Mouse (Mus musculus): ENCODE data around the gene Snd1. TPM values are rescaled to one million over a fixed set of nuclear protein-coding genes. Genes with fewer than 3 reads are reported as not detected.
"Not testable (repeated sequence)": the region's sequence is repeated elsewhere in the genome, so short reads cannot be mapped to it uniquely, and the experiment has no call there.

Snd1 gene
- polyA plus RNA-seq, 1 experiment, result 35.6 TPM

GRCm38 (mm10) chr6:28919346-28919745 lies 444.4 kb downstream of the Snd1 start:
- no peak overlapping the region for H3K27ac ChIP-seq (ENCODE audit: control insufficient read depth, insufficient read depth, low read depth, low read length, poor library complexity)
- WGBS, result 73% methylated on average over 6 of the region's 6 CpGs
- H3K4me3 ChIP-seq (replicated peaks; ENCODE audit: control insufficient read depth, low read depth, low read length), result no peak overlapping the region
- no peaks in the 10 kb centered on the region for H3K4me1 ChIP-seq (ENCODE audit: control insufficient read depth, insufficient read depth, low read length)
- no peak for TF ChIP-seq CTCF (IDR thresholded peaks at IDR 0.05; ENCODE audit: control insufficient read depth, insufficient read depth, low read length)

DNA sequence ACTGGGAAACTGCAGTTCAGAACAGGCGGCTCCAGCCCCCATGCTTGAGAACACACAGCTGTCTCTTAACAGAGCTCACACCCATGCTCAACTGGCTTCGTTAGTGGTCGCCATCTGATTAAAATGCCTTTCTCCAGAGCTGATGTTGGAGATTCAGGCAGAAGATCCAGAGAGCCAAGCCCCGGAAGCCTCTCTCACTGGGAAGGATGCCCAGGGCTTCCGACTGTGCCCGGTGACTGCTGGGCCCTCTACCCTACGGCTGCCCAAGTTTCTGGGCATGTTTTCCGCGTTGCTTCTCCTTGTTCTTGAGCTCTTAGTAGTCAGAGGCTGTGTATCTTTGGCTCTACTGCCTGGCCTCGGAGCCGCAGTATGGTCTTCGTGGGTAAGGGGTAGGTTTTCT lies 447.4 kb downstream of the Snd1 start:
- 88% methylated on average over 12 of the region's 12 CpGs for WGBS
- Histone ChIP-seq H3K4me3 (replicated peaks; ENCODE audit: control insufficient read depth, low read depth, low read length) (no peak overlapping the region), H3K4me1 (ENCODE audit: control insufficient read depth, insufficient read depth, low read length) (no peaks in the 10 kb centered on the region), H3K27ac (ENCODE audit: control insufficient read depth, insufficient read depth, low read depth, low read length, poor library complexity) (no peak overlapping the region)
- TF ChIP-seq POLR2A (IDR thresholded peaks at IDR 0.05; ENCODE audit: borderline replicate concordance, control insufficient read depth, low read depth, low read length) (no peak), CTCF (IDR thresholded peaks at IDR 0.05; ENCODE audit: control insufficient read depth, insufficient read depth, low read length) (no peak)

- H3K27ac ChIP-seq (ENCODE audit: control insufficient read depth, insufficient read depth, low read depth, low read length, poor library complexity), result no peak overlapping the region
- H3K4me1 ChIP-seq (ENCODE audit: control insufficient read depth, insufficient read depth, low read length), result no peaks in the 10 kb centered on the region
- 71% methylated on average over 11 of the region's 11 CpGs for WGBS
- H3K4me3 ChIP-seq (replicated peaks; ENCODE audit: control insufficient read depth, low read depth, low read length), result no peak overlapping the region
- TF ChIP-seq CTCF (IDR thresholded peaks at IDR 0.05; ENCODE audit: control insufficient read depth, insufficient read depth, low read length) (no peak), POLR2A (IDR thresholded peaks at IDR 0.05; ENCODE audit: borderline replicate concordance, control insufficient read depth, low read depth, low read length) (no peak)
Measured at GRCm38 (mm10) chr6:28923091-28923824, 448.3 kb downstream of the Snd1 start.

DNA sequence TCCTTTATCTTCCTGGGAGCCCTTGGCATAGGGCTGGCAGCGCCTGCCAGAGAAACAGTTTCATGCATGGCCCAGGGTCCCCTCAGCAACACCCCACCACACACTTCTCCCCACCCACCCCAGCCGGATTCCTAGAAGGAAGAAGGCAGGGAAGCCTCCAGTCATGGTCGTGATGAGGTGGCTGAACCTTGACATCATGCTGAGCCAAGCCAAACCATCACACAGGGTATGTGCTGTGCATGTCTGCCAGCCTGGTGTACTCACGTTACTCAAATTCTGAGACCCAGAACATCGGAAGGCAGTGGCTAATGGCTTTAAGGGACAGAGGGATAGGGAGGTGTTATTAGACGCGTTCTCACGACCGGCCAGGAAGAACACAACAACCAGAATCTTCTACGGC lies 448.9 kb downstream of the Snd1 start:
- TF ChIP-seq POLR2A (IDR thresholded peaks at IDR 0.05; ENCODE audit: borderline replicate concordance, control insufficient read depth, low read depth, low read length), result no peak
- no peak for TF ChIP-seq CTCF (IDR thresholded peaks at IDR 0.05; ENCODE audit: control insufficient read depth, insufficient read depth, low read length)
- Histone ChIP-seq H3K4me3 (replicated peaks; ENCODE audit: control insufficient read depth, low read depth, low read length) (no peak overlapping the region), H3K27ac (ENCODE audit: control insufficient read depth, insufficient read depth, low read depth, low read length, poor library complexity) (no peak overlapping the region), H3K4me1 (ENCODE audit: control insufficient read depth, insufficient read depth, low read length) (no peaks in the 10 kb centered on the region)
- WGBS, result 85% methylated on average over 10 of the region's 10 CpGs

DNA sequence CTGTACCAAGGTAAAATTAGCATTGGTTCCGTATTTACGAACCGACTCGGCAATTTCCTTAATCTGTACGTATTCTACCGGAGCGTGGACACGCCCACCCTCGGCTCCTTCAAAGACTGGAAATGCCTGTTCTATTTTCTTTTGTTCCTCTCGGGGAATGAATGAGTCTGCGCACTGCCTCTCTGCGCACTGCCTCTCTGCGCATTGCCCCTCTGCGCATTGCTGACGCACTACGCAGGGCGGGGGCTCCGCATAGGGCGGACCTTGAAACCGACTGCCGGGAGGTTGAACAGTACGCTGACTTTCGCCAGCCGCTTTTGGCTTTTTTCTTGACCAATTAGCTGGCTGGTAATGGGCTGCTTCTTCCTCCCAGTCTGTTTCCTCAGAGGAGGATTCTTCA lies 453.0 kb downstream of the Snd1 start:
- H3K27ac ChIP-seq (ENCODE audit: control insufficient read depth, insufficient read depth, low read depth, low read length, poor library complexity); H3K4me3 ChIP-seq (replicated peaks; ENCODE audit: control insufficient read depth, low read depth, low read length); H3K4me1 ChIP-seq (ENCODE audit: control insufficient read depth, insufficient read depth, low read length): not testable (repeated sequence)
- 78% methylated on average over 11 of the region's 24 CpGs for WGBS

DNA sequence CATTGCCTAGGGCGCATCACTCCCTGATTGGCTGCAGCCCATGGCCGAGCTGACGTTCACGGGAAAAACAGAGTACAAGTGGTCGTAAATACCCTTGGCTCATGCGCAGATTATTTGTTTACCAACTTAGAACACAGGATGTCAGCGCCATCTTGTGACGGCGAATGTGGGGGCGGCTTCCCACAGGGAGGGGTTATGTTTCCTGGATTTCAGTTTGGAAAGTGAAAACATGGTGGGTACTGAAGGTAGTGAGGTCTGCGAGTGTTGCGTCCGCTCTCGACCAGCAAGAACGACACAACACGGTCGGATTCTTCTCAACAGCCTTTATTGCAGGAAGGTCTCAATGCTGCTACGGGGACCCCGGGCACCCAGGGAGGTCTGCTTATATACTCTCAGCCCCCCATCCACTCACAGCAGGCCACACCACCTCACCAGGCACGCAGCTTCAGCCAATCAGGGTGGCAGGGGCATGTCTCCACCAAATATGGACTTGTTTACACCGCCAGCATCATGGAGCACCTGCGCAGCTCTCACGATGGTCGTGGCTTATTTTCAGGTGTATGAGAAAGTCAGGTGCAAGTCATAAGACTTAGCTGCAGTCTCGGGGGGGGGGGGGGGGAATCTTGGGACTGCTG lies 454.3 kb downstream of the Snd1 start:
- peak overlapping the region; percentile 40 for H3K4me3 ChIP-seq (replicated peaks; ENCODE audit: control insufficient read depth, low read depth, low read length)
- H3K4me1 ChIP-seq (ENCODE audit: control insufficient read depth, insufficient read depth, low read length), result not testable (repeated sequence)
- WGBS, result 74% methylated on average over 20 of the region's 25 CpGs
- peak overlapping the region; percentile 74 for H3K27ac ChIP-seq (ENCODE audit: control insufficient read depth, insufficient read depth, low read depth, low read length, poor library complexity)

- H3K4me1 ChIP-seq (ENCODE audit: control insufficient read depth, insufficient read depth, low read length), result no peaks in the 10 kb centered on the region
- TF ChIP-seq CTCF (IDR thresholded peaks at IDR 0.05; ENCODE audit: control insufficient read depth, insufficient read depth, low read length) (no peak), POLR2A (IDR thresholded peaks at IDR 0.05; ENCODE audit: borderline replicate concordance, control insufficient read depth, low read depth, low read length) (no peak)
- no peak overlapping the region for H3K4me3 ChIP-seq (replicated peaks; ENCODE audit: control insufficient read depth, low read depth, low read length)
- WGBS, result 68% methylated on average over 9 of the region's 9 CpGs
- no peak overlapping the region for H3K27ac ChIP-seq (ENCODE audit: control insufficient read depth, insufficient read depth, low read depth, low read length, poor library complexity)
Measured at GRCm38 (mm10) chr6:28931234-28931633, 456.3 kb downstream of the Snd1 start.

GRCm38 (mm10) chr6:28931636-28932327 lies 456.8 kb downstream of the Snd1 start:
- no peaks in the 10 kb centered on the region for H3K4me1 ChIP-seq (ENCODE audit: control insufficient read depth, insufficient read depth, low read length)
- WGBS, result 6% methylated on average over 12 of the region's 13 CpGs
- no peak for TF ChIP-seq POLR2A (IDR thresholded peaks at IDR 0.05; ENCODE audit: borderline replicate concordance, control insufficient read depth, low read depth, low read length)
- no peak for TF ChIP-seq CTCF (IDR thresholded peaks at IDR 0.05; ENCODE audit: control insufficient read depth, insufficient read depth, low read length)
- no peak overlapping the region for H3K4me3 ChIP-seq (replicated peaks; ENCODE audit: control insufficient read depth, low read depth, low read length)
- no peak overlapping the region for H3K27ac ChIP-seq (ENCODE audit: control insufficient read depth, insufficient read depth, low read depth, low read length, poor library complexity)
